Mouse (Mus musculus) G1E (cell line): ENCODE data around the gene Olfr770.

Source experiments
- CTCF ChIP-seq: IDR thresholded peaks from 2 replicates; pipeline ENCODE4 v1.5.1; 2012; ENCODE audit warnings: low read depth, low read length, inconsistent platforms, mixed read lengths
- POLR2AphosphoS5 ChIP-seq: IDR thresholded peaks from 2 replicates; pipeline ENCODE4 v1.6.1; 2012; ENCODE audit warnings: low read depth, low read length, inconsistent platforms; ENCODE audit not compliant: insufficient replicate concordance
- TAL1 ChIP-seq: conservative IDR thresholded peaks from 2 replicates; pipeline ENCODE4 v1.6.1; 2012; ENCODE audit warnings: low read depth, low read length, inconsistent platforms, mixed read lengths

DNA sequence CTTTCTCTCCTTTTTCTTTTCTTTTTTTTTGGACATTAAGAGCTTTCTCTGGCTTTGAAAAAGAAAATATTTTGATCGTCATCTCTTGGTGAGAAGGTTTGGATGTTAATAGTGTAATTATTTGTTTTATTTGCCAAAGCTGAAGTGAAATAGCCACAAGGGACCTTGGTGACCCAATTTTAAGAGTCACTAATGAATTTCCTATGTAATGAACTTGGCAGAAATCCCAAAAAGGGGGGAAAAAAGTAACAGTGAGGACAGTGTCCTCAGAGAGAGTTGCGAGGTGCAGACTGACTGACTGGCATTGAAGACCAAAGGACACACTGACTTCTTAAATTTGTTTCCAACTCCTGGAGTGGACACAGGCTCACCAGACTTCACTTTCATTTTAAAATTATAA, at the start of gene Olfr770:
- no peak for TF ChIP-seq CTCF
- no peak for TF ChIP-seq POLR2AphosphoS5
- TF ChIP-seq TAL1, result no peak
